Mouse (Mus musculus): ENCODE data around the gene Adamts1.

Adamts1 gene

GRCm38 (mm10) chr16:85802954-85803353 is at the start of gene Adamts1:
Gene Adamts1 (minus strand): TSS chr16:85803113.
- in situ Hi-C loops (cut with MboI; ENCODE audit: low sequenced_read_pairs): no loop called here

GRCm38 (mm10) chr16:85827066-85827465 is 24.2 kb upstream of the Adamts1 start:
- in situ Hi-C loops (cut with MboI; ENCODE audit: low sequenced_read_pairs): no loop called here

GRCm38 (mm10) chr16:85822330-85822916 is 19.5 kb upstream of the Adamts1 start:
- in situ Hi-C loops (cut with MboI; ENCODE audit: low sequenced_read_pairs): no loop called here

DNA sequence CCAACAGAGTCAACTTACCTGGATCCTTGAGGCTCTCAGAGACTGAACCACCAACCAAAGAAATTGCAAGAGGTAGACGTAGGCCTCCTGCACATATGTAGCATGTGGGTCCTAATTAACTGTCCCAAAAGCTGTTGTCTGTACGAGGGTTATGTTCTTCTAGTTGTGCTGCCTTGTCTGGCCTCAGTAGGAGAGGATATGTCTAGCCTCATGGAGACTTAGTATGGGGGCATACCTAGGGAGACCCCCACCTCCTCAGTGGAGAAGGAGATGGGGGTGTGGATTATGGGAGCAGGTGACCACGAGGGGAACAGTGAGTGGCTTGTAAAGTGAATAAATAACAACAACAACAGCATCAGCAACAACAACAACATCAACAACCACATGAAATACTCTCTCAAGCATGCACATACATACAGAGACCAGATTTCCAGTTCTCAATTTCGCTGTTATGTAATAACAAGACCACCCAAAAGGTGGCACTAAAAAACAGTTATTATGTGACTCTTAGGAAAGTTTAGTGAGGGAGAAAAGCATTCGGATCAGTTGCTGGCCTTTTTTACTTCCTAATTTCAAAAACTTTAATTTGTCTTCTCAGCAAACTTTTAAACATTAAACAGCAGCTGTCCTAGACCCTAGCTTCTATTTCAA is 17.0 kb upstream of the Adamts1 start:
- in situ Hi-C loops (cut with MboI; ENCODE audit: low sequenced_read_pairs): no loop called here

DNA sequence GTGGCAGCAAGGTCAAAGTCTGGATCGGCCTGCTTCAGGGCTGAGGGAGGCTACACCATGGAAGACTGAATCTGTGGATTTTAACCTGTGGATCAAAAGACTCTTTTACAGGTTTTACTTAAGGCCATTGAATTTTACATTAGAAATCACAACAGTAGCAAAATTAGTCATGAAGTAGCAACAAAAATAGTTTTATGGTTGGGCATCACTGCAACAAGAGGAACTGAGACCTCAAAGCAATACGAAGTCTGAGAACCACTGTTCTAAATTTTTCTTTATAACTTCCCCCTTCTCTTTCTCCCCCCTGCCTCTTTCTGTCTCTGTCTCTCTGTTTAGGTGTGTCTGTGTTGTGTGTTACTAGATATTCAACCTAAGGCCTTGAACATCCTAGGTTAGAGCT is 11.2 kb upstream of the Adamts1 start:
- in situ Hi-C loops (cut with MboI; ENCODE audit: low sequenced_read_pairs): no loop called here

GRCm38 (mm10) chr16:85807626-85808025 is 4.7 kb upstream of the Adamts1 start:
- in situ Hi-C loops (cut with MboI; ENCODE audit: low sequenced_read_pairs): loop anchor here (5.0 kb wide), 1 partner anchor 1440 kb away; no protein-coding TSS in a partner anchor

GRCm38 (mm10) chr16:85807072-85807471 is 4.2 kb upstream of the Adamts1 start:
- in situ Hi-C loops (cut with MboI; ENCODE audit: low sequenced_read_pairs): loop anchor here (5.0 kb wide), 1 partner anchor 1440 kb away; no protein-coding TSS in a partner anchor

DNA sequence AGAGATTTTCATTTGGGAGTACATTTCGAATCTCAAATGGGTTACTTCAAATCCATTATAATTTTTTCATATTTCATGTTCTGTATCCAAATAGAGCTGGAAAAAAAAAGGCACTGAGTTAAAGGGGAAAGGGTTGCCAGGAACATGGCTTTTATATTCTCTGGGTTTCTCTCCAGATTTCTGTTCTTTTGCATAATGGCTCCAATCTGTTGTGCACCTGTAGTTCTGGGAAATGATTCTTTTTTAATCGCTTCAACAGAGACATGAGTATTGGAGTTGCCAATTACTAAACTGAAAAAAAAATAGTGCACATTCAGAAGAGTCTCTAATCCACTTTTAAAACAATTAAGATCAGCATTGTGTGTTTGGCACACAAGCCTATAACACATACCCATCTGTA is 2.7 kb upstream of the Adamts1 start:
- in situ Hi-C loops (cut with MboI; ENCODE audit: low sequenced_read_pairs): loop anchor here (5.0 kb wide), 1 partner anchor 1442 kb away; no protein-coding TSS in a partner anchor

GRCm38 (mm10) chr16:85803613-85804551 is 969 bp upstream of the Adamts1 start:
- in situ Hi-C loops (cut with MboI; ENCODE audit: low sequenced_read_pairs): no loop called here

DNA sequence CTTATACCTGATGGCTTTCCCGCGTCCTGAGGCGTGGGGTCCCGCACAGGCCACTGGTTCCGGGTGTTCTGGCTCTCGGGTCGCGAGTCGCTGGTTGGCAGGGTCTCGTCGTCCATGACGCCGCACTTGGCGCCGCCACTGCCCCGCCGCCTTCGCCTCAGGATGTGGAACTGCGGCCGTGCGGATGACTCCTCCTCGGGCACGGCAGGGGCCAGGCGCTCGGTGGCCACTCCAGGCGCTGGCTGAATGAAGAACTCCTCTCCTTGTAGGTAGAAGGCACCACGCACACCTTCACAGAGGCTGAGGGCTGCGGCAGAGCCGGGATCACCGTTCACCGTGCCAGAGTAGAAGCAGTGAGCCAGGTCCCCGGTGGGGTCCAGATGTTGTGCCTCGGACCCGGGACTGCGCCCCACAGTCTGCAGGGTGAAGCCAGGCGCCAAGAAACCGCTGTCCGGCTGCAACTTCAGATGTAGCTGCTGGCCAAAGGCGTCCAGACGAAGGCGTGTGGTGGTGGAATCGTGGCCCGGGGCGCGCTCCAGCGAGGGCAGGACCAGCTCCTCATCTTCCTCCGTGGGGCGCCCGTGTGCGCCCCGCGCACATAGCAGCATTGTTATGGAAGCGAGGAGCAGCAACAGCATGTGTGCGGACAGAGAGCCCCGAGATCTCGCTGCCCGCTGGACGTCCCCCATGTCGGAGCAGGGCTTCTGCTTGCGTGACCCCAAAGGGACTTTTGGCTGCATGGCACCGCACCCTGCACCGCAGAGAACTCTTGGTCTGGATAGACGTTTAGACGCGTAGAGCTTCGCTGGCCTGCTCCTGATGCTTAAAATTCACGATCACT is 722 bp downstream of the Adamts1 start:
- in situ Hi-C loops (cut with MboI; ENCODE audit: low sequenced_read_pairs): no loop called here

- in situ Hi-C loops (cut with MboI; ENCODE audit: low sequenced_read_pairs): no loop called here
Measured at GRCm38 (mm10) chr16:85801252-85801651, 1.7 kb downstream of the Adamts1 start.

DNA sequence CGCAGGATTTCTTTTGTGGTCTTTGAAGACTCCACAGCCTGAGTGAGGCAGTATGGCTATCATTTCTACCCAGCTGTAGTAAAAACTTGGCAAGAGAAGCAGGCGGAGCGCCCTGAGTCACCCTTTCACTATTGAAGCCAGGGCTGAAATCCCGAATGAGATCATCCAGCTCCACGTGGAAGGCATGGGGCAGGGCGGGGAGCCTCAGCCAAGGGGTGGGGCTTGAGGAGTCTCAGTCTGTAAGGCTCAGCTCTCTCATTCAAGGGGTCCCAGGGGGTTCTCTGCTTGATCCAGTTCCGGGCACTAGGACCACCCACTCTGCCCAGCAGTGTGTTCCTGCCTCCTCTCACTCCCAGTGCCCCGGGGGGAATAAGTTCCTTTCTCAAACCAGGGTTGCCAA is 2.2 kb downstream of the Adamts1 start:
- in situ Hi-C loops (cut with MboI; ENCODE audit: low sequenced_read_pairs): no loop called here

- in situ Hi-C loops (cut with MboI; ENCODE audit: low sequenced_read_pairs): no loop called here
Measured at GRCm38 (mm10) chr16:85799971-85800370, 2.9 kb downstream of the Adamts1 start.

- in situ Hi-C loops (cut with MboI; ENCODE audit: low sequenced_read_pairs): no loop called here
Measured at GRCm38 (mm10) chr16:85798334-85798733, 4.6 kb downstream of the Adamts1 start.

DNA sequence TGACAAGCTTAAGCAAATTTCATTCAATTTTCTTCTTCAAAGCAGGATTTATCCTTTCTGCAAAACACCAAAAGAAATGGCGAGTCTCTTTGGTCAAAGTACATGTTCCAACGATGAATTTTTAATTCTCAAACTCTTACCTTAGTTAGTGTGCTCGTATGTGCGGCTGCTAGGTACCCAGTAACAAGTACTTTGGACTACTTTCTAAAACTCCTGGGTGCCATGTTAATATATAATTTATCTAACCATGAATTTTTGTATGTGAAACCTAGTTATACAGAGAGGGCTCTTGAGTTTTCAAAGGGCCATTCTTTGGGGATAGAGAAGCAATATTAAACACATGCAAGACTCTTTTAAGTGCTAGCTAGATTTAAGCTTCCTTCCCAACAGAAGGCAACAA is 5.8 kb downstream of the Adamts1 start:
- in situ Hi-C loops (cut with MboI; ENCODE audit: low sequenced_read_pairs): no loop called here

DNA sequence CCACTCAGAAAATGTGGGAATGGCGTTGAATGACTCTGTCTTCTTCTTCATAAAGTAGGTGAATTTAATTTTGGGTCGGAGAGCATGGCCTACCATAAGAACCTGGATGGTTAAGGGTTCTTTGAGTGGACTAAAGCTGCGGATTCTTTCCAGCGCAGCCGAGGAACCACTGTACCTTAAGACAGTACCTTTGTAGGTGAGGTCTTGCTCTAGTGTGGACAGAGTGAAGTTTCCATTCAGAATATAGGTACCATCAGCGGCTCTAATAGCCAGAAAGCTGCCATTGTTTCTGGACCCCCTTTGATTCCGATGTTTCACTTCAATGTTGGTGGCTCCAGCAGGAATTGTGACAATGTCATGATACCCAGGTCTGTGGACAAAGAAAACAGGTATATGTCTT is 7.2 kb downstream of the Adamts1 start:
- in situ Hi-C loops (cut with MboI; ENCODE audit: low sequenced_read_pairs): no loop called here

DNA sequence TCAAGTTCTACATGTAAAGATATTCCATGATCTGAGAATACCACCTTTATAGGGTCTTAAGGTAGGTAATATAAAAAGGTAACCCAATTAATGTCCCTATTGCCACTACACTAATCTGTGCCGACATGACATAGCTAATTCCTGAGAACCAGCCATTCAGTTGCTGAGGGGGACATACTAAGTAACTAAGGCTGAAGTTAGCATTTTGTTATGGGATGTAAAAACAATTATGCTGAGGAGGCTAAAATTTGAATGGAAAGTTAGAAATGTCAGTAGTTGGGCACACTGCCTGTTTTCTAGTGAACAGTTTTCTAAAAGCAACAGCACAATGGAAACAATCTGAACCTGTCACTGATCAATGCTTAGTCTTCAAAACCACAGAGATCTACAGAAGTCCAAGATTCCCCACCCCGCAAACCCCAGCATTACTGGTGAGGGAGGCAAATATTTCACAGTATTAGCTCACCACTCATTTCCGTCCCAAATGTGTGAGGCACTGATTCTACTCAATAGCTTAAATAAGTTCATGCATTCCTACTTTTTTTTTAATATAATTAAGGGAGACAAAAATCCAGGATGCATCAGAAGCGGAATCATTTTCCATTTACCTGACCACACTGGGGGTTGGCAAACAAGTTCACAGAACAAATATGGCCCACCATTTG is 9.6 kb downstream of the Adamts1 start:
- in situ Hi-C loops (cut with MboI; ENCODE audit: low sequenced_read_pairs): no loop called here

DNA sequence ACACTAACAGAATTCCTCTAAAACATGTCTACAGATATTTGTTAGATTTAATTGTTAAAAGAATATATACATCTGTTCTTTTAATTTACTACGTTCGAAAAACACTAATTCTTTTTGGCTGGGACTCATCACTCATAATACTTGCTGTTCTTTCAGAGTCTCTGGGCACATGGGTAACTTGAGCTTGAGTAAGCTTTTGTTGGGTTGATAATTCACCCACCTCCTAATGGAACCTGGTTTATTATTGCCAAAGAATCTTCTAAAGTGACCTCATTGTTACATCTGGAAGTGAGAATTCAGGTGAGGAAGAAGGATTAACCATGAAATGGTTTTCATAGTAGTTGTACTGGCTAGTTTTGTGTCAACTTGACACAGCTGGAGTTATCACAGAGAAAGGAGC is 21.8 kb downstream of the Adamts1 start:
- in situ Hi-C loops (cut with MboI; ENCODE audit: low sequenced_read_pairs): no loop called here

- in situ Hi-C loops (cut with MboI; ENCODE audit: low sequenced_read_pairs): no loop called here
Measured at GRCm38 (mm10) chr16:85779775-85780174, 23.1 kb downstream of the Adamts1 start.

- in situ Hi-C loops (cut with MboI; ENCODE audit: low sequenced_read_pairs): no loop called here
Measured at GRCm38 (mm10) chr16:85772272-85772671, 30.6 kb downstream of the Adamts1 start.

Data from CH12F3 (cell line).